Mouse (Mus musculus): Measurements from ENCODE around the gene Ccdc77.
A peak's percentile ranks its signal among the peaks of the same experiment; 100 is the strongest.
"Not testable (repeated sequence)": the region's sequence is repeated elsewhere in the genome, so short reads cannot be mapped to it uniquely, and the experiment has no call there.

The Ccdc77 gene

DNA sequence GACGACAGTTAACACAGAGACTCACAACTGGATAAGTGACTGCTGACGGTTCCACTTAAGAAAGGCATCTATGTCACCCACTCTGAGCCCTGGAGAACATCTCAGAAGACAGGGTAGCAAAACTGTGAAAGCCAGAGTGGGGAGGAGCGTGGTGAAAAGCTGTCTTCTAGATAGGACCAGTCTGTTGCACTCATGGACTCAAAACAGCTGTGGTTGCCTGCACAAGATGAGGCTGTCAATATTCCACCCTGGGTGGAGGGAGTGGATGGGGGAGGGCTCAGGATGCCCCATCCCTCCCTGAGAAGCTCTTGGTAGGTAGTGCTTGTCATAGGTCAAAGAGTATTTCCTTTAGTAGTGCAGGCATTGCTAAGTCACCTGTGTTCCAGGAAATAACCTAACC is 54.4 kb downstream of the Ccdc77 start:
- DNase-seq: no peak

DNA sequence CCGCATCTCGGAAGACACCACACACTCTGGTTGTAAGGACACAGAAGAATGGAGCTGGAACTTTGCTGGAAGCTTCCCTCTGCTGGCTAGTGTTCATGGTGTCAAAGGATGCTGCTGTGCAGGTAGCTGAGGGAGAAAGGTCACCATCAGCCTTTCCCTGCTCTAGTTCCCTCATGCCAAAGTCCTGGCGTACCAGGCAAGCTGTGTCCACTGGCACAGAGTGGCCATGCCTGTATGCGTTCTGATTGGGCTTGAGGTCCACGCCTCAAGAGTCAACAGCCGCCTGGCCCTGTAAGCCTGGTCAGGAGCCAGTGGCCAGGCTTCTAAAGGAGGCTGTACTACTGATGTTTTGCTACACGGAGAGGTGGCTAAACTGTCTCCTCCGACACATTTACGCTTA is 54.8 kb downstream of the Ccdc77 start:
- no peak for DNase-seq

DNA sequence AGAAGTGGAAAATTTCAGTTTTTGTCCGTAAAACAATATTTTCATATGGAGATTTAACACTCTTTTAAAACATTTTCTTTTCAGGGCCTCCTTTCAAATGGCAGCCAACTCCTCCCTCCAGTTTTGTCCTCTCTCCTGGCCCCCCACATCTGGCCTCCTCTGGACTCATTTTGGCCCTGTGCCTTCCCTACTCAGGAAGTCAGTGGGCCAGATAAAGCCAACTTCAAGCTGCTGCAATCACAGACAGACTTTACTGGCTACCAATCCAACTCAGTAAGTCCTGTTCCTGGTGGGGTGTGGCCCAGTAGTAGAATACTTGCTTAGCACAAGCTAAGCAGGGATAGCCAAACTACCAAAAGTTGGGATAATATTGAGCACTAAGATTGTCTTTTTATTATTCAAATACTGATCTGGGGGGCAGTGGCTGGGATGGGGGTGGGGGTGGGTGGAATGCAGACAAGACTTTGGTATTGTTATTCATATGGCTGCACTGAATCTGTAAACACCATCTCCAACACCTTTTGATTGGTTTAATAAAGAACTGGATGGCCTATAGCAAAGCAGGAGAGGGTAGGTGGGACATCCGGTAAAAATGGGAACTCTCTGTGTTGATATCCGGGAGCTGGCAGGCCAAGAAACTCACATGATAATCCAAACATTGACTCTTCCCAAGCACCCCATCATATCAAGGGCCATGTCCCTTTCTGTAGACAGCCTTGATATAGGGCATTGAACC is 57.1 kb downstream of the Ccdc77 start:
- no peak for DNase-seq

DNA sequence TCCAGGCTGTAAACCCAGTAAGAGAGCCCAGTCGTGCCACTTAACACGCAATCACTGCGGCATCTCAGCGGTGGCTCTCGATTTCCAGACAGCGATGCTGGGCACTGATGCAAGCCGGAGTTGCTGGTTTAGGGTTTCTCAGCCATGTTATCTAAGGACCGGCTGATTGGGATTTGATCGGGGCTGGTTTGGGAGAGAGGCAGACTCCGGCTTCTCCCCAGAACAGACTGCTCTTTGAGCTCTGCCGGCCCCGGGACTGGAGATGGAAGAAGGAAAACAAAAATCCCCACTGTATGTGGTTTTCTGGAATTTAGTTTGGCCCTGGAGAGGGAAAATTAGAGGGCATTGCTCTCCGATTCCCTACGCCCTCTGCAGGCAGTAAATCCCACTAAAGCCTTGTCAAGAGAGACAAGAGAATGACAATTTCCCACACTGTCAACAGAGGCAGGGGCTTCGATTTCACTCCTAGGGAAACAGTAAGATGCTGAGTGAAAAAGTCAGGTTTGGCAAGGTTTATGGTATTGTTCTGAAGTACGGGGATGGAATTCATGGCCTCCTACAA is 61.3 kb downstream of the Ccdc77 start:
- no peak for DNase-seq

DNA sequence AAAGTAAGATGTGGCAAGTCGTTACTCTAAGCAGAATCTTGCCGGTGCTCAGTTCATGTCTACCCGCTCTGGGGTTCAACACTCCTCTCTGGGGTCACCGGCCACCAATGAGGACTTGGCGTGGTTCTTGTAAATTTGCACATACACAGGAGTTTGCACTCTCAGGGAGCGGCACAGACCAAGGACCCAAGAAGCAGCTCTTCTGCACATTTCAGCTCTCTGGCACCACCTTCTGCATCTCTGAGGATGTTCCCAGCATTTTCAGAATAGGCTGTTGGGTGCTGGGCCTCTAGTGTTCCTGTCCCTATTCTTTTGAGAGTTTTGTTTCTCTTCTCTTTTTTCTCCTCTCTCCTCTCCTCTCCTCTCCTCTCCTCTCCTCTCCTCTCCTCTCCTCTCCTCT is 63.0 kb downstream of the Ccdc77 start:
- peak; percentile 9 for DNase-seq

DNA sequence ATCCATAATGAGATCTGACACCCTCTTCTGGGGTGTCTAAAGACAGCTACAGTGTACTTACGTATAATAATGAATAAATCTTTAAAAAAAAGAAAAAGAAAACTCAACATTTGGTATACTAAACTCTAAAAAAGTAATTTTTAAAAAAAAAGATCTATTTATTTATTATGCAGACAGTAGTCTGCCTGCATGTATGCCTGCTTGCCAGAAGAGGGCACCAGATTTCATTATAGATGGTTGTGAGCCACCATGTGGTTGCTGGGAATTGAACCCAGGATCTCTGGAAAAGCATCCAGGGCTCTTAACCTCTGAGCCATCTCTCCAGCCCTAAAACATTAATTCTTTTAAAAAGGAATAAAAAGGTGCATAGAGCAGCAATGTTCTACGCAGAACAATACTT is 67.6 kb downstream of the Ccdc77 start:
- not testable (repeated sequence) for DNase-seq

DNA sequence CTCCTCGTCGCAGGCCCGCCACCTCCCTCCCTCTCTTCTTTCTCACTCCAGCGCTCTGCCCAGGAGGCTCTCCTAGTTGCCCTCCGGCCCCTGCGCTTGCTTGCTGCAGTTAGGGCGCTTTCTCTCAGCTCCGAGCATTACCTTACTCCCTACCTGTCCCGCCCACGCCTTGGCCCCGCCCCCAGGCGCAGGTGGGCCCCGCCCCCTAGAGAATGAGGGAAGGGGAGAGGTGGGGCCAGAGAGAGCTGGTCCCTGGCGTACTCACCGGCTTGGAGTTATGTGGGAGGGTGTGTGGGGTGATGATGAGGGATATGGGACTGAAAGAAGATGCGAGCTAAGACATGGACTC is 69.4 kb downstream of the Ccdc77 start:
- DNase-seq: no peak

DNA sequence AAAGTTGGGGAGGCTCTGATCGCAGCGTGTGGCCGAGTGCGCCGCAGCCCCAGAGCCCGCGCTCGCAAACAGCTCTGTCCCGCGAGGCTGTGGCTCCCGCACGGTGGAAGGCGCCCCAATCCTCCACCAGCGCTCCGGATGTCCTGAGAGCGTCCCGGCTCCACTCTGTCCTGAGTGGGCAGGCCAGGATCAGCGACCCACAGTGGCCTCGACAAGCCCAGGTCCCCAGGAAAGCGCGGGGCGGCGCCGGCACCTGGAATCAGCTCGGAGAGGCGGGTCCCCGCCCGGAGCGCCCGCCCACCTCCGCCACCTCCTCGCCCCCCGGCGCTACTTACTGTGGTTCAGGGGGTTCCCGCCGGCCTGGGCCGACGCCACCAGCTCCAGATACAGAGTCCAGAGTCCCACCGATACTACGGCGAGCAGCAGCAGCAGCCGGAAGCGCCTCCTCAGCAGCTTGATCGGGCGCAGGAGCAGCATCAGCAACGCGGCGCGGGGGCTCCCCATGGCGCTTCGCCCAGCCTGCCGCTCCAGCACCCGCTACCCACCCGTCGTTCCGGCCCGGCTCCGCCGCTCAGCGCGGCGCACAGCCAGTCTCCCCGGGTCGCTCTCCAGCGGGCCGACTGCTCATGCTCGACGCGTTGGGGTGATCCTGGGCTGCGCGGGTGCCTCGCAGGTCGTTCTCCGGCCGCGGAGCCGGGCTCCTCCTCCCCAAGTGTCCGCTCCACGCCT is 70.0 kb downstream of the Ccdc77 start, which contains the start of the genes D330020A13Rik and B4galnt3:
Gene D330020A13Rik, plus strand, starts transcription at position 309 of the 729 bp plus-strand sequence.
Gene B4galnt3, minus strand, starts transcription at position 504 of the 729 bp plus-strand sequence.
- peak; percentile 17 for DNase-seq

DNA sequence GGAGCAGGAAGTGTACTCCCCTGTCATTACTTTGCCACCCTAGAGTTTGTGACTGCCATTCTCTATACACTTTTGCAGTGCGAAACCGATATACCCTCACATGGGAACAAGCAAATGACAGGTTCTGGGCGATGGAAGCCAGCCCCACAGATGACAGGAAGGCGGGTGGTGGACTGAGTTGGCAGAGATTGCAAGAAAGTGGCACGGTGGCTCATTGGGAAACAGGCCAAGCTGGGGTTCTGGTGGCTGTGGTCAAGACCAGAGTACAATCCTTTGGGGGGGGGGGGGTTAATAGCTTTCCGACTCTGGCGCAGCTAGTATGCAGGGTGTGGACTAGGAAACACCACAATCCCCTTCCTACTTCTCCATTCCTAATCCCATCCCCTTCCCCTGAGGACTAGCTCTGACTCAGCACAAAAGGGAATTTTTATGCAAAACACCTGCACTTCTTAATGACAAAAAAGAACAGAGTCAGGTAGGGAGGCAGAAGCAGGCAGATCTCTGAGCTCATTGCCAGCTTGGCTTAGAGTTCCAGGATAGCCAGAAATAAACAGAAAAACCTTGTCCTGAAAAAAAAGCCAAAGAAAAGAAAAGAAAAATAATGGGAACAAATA is 72.7 kb downstream of the Ccdc77 start:
- DNase-seq: no peak

DNA sequence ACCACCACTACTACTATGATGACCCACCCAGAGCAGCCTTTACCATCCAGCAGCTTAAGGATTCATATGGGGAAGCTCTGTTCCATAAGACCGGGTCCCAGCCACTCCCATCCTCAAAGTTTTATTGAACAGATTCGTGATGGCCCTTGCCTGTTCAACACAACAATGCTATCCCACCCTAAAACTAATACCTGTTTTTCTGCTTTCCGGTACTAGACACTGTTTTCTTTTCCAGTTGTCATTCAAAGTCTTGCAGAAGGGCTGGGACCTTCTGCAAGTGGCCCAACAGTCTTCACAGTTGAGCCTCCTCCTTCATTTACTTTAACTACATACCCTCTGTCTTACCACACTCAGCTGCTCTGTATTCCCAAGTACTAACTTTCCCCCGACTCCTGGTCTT is 74.7 kb downstream of the Ccdc77 start:
- DNase-seq: no peak

DNA sequence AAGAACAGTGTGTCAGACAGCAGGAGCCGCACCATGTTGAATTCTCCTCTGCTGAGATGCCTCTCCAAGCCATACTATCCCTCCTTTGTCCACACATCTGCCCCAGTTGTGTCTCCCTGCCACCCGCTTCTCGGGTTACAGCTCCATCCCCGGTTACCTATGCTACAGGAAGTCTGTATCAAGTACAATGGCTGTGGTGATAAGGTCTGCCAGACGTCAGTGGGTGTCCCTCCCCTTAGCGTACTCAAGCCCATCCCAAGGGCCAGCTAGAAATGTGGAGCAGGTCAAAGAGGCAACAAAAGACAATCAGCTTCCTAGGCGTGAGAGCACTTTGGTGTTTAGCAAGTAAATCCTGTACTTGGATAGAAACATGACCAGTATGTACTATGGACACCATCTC is 75.6 kb downstream of the Ccdc77 start:
- no peak for DNase-seq

DNA sequence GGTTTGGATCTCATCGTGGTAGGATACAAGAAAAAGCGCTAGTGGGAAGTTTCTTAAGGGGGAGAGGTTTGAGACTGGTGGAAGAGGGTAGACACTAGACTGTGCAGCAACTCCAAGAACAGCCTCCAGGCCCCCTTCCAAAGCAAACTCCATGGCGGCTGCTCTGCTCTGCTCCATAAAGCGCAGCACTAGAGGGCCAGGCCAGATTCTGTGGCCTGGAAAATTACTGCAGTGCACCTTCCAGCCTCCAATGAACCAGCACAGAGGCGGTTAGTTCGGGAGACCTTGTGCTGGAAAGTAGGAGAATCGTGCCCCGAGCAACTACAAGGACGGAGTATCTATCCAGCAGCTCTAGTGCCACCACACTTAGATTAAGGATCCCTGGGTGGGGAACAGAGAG is 76.9 kb downstream of the Ccdc77 start:
- no peak for DNase-seq

DNA sequence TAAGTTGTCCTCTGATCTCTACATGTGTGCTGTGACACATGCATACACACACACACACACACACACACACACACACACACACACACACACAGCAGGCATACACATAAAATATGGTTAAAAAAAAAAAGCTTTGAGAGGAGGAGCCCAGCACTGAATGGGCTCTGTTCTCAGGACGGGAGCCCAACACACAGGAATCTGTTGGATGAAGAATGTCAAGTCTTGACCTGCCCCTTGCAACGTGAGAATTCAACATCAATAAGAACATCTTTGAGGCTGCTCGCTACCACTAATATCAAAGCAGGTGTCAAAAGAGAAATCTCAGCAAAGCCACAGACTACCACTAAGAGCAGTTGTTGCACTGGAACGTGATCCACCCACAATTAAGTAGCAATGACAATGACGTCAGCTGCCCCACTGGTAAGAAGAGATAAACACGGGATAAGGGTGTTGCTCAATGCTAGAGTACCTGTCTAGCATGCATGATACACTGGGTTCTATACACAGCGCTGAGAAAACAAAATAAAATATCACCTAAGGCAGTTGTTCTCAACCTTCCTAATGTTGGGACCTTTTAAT is 87.2 kb downstream of the Ccdc77 start:
- no peak for DNase-seq

DNA sequence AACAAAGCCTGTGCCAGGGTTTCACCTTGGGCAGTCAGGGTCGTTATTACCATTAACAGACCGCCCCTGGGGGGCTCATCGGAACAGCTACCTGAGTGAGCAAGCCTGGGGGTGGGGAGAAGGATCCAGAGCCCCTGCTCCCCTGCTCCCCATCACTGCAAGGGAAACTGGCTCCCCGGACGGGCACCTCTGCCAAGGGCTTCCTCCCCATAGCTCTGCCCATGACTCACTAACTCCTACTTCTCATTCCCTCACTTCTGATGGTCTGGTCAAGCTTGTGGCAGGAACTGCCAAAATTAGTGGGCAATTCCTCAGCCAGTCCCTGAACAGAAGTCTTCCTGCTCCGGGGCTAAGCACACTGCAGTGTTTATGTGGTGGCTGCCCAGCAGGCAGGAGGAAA is 88.9 kb downstream of the Ccdc77 start:
- no peak for DNase-seq

DNA sequence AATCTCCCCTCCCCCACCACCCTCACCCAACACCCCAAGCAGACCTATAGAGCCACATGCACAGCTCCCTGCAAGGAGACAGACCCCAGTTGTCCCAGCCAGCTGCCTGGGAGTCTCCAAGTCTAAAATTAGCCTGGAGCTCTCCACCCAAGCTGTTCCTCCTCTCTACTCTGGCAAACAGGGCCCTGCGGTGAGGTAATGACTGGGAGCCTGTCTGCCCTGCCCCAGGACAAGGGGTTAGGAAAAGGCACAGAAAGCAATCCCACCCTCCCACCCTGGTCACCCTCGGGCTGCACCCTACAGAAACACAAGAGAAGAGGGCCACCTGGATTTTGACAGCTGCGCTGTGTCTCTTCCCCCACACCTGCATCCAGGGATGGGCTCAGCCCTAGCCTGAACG is 89.3 kb downstream of the Ccdc77 start:
- no peak for DNase-seq

Measured in liver (tissue).